Comparison of ENCODE assay signal across 7 mouse cellular contexts in the genomic region with DNA sequence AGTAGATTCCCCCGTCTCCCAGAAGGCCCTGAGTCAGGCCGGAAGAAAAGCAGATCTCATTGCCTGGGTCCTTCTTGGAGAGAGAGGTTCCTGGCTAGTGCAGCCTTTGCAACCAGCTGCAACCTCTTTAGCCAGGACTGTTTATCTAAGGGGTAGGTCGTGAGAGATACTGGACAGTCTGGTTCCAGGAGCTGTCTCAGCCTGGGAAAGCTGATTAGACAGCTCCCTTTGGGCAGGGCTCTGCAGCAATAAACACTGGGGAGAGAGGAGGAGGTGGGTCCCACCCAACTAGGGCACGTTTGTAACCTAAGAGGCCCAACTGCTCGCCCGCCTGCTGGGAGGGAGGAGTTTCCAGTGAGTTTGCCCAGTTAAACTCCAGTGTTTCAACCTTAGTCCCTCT.
A peak's percentile ranks its signal among the peaks of the same experiment; 100 is the strongest.
DNase-seq lines count a peak whose midpoint lies in the region; ATAC-seq and TF ChIP-seq lines count a peak whose summit lies in the region.

No protein-coding gene starts in this region.

- peak; percentile 94 for ATAC-seq in heart, embryonic 11.5 days (replicated peaks; ENCODE audit: insufficient number of reproducible peaks, low FRiP score, low TSS enrichment)
- peak; percentile 91 for ATAC-seq in liver, postnatal 0 days

- no peaks in the 10 kb centered on the region for H3K9me3 ChIP-seq in heart, embryonic 11.5 days (replicated peaks; ENCODE audit: control insufficient read depth, low read length)
- H3K9me3 ChIP-seq in liver, postnatal 0 days (ENCODE audit: low read length): no peaks in the 10 kb centered on the region

- no peaks in the 10 kb centered on the region for H3K36me3 ChIP-seq in heart, embryonic 11.5 days (ENCODE audit: control insufficient read depth, insufficient read depth, low read length)
- H3K36me3 ChIP-seq in liver, postnatal 0 days (replicated peaks; ENCODE audit: insufficient read depth, low read length): no peaks in the 10 kb centered on the region

- no peak overlapping the region for H3K4me3 ChIP-seq in heart, embryonic 11.5 days (ENCODE audit: low read depth, low read length)
- no peak overlapping the region for H3K4me3 ChIP-seq in liver, postnatal 0 days (ENCODE audit: low read depth, low read length)

- TF ChIP-seq CTCF in liver, postnatal 0 days (IDR thresholded peaks at IDR 0.05; ENCODE audit: low read depth): no peak

- peak; percentile 48 for DNase-seq in NIH3T3 (ENCODE audit: low read depth)
- DNase-seq in c-Kit-positive CD71-positive TER-119-negative erythroid progenitor cells, embryonic 14.5 days (ENCODE audit: low read depth): peak; percentile 79
- peak; percentile 74 for DNase-seq in liver, postnatal 0 days
- DNase-seq in urinary bladder, postnatal 25 days (ENCODE audit: low spot score): peak; percentile 33
- DNase-seq in right cerebral cortex, postnatal 36 days (ENCODE audit: low spot score in 2 of 2): no peak
- DNase-seq in layer of hippocampus, adult 9-10 months (ENCODE audit: low spot score): no peak

- 5% methylated on average over 6 of the region's 6 CpGs for WGBS in heart, embryonic 11.5 days (ENCODE audit: insufficient replicate concordance)
- 20% methylated on average over 6 of the region's 6 CpGs for WGBS in liver, postnatal 0 days (ENCODE audit: insufficient replicate concordance)

- peak overlapping the region; percentile 95 for H3K27ac ChIP-seq in heart, embryonic 11.5 days (ENCODE audit: low read depth, low read length)
- peak overlapping the region; percentile 90 for H3K27ac ChIP-seq in liver, postnatal 0 days (ENCODE audit: low read depth)

- H3K27me3 ChIP-seq in heart, embryonic 11.5 days (ENCODE audit: control insufficient read depth, insufficient read depth, low read length): no peaks in the 10 kb centered on the region
- H3K27me3 ChIP-seq in liver, postnatal 0 days (ENCODE audit: insufficient read depth, low read length): no peaks in the 10 kb centered on the region

- TF ChIP-seq EP300 in liver, postnatal 0 days (IDR thresholded peaks at IDR 0.05; ENCODE audit: low read depth): peak; percentile 88

- peak overlapping the region; percentile 44 for H3K4me2 ChIP-seq in heart, embryonic 11.5 days
- peak overlapping the region; percentile 46 for H3K4me2 ChIP-seq in liver, postnatal 0 days (ENCODE audit: low read depth, low read length)

- peaks cover 57% of the 10 kb centered on the region for H3K4me1 ChIP-seq in heart, embryonic 11.5 days (ENCODE audit: control insufficient read depth, insufficient read depth, low read length)
- H3K4me1 ChIP-seq in liver, postnatal 0 days (ENCODE audit: insufficient read depth): peaks cover 47% of the 10 kb centered on the region

- H3K9ac ChIP-seq in heart, embryonic 11.5 days (ENCODE audit: low read depth, low read length): peak overlapping the region; percentile 64
- H3K9ac ChIP-seq in liver, postnatal 0 days (replicated peaks): peak overlapping the region; percentile 39; the same call in 1 of the 2 replicates

Comparison
In these comparisons a context has a peak if more than half of its experiments do, and no peak if none do; other contexts are left out.
1. DNase-seq: peak in NIH3T3 (single experiment), c-Kit-positive CD71-positive TER-119-negative erythroid progenitor cells, embryonic 14.5 days (single experiment), liver, postnatal 0 days (single experiment) and urinary bladder, postnatal 25 days (single experiment); none in right cerebral cortex, postnatal 36 days (0 of 2) and layer of hippocampus, adult 9-10 months (single experiment).